Comparison of ENCODE assay signal across 16 mouse cellular contexts in the genomic region with DNA sequence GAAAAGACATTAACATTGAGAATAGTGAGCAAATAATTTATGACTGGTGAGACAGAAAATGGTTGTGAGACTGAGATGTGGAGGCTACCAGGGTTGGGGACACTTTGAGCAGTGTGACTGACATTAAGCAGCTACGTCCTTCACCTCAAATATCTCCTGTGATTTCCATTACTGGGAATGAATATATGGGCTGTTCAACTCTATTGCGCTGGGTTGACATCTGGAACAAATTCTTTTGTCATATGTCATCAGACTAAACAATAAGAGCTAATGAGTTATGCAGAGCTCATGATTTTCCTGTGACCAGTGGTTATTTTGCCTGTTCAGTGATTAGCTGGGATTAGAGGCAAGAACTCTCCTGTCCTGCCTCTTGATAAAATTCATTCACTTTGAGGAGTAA.
"Had no signal": no experiment of that assay in that cellular context is flagged by ENCODE, and none has a peak within 500 bp of the region (broad histone marks: within the 10 kb centered on the region; RNA-seq: fewer than 3 reads in every experiment).

No protein-coding gene starts in this region.

- H3K27ac ChIP-seq: kidney, postnatal 0 days; limb, embryonic 15.5 days; liver, embryonic 12.5 days had no signal

- H3K4me3 ChIP-seq: limb, embryonic 15.5 days; liver, embryonic 12.5 days had no signal

- H3K9me3 ChIP-seq: limb, embryonic 15.5 days; liver, embryonic 12.5 days had no signal

- H3K4me2 ChIP-seq: limb, embryonic 15.5 days; liver, embryonic 12.5 days; lung, embryonic 14.5 days; midbrain, embryonic 11.5 days had no signal

- DNase-seq: kidney, adult 11 months; kidney, adult 9 months; kidney, postnatal 4 days; left cerebral cortex, postnatal 4 days; lung, embryonic 14.5 days; lung, postnatal 10 days; lung, postnatal 4 days; right cerebral cortex, postnatal 4 days; spleen, adult 18-20 months; thymus, adult 2 months; thymus, postnatal 25 days had no signal

- ATAC-seq: liver, embryonic 12.5 days; midbrain, embryonic 16.5 days had no signal

- H3K36me3 ChIP-seq: limb, embryonic 15.5 days; liver, embryonic 12.5 days had no signal

- H3K4me1 ChIP-seq: limb, embryonic 15.5 days; liver, embryonic 12.5 days had no signal

- H3K27me3 ChIP-seq: limb, embryonic 15.5 days; liver, embryonic 12.5 days had no signal

- H3K9ac ChIP-seq: limb, embryonic 15.5 days; liver, embryonic 12.5 days; lung, embryonic 14.5 days had no signal
